Comparison of ENCODE assay signal across 17 mouse cellular contexts in genomic region chr9:53346402-53346801, GRCm38 (mm10). TPM values are rescaled to one million over a fixed set of nuclear protein-coding genes. Genes with fewer than 3 reads are reported as not detected.
DNase-seq lines count a peak whose midpoint lies in the region; ATAC-seq and TF ChIP-seq lines count a peak whose summit lies in the region.
"Had no signal": no experiment of that assay in that cellular context is flagged by ENCODE, and none has a peak within 500 bp of the region (broad histone marks: within the 10 kb centered on the region; RNA-seq: fewer than 3 reads in every experiment).

No protein-coding gene starts in this region.

- H3K27ac ChIP-seq in kidney, adult 2 months (ENCODE audit: insufficient read depth, low read depth, low read length): peak overlapping the region; percentile 31; the same call in 1 of the 2 replicates
- no peak overlapping the region for H3K27ac ChIP-seq in kidney, embryonic 15.5 days
- peak overlapping the region; percentile 85 for H3K27ac ChIP-seq in liver, adult 2 months (replicated peaks; ENCODE audit: insufficient read depth, low read depth, low read length)
- H3K27ac ChIP-seq in liver, postnatal 0 days (ENCODE audit: low read depth): no peak overlapping the region
- H3K27ac ChIP-seq: embryonic facial prominence, embryonic 10.5 days; forebrain, embryonic 13.5 days; gastrocnemius, adult 2 months; hindbrain, embryonic 10.5 days; hindbrain, embryonic 14.5 days had no signal

- no peak overlapping the region for H3K4me2 ChIP-seq in kidney, embryonic 15.5 days
- no peak overlapping the region for H3K4me2 ChIP-seq in liver, postnatal 0 days (ENCODE audit: low read depth, low read length)
- H3K4me2 ChIP-seq: forebrain, embryonic 13.5 days; heart, embryonic 12.5 days; hindbrain, embryonic 14.5 days had no signal

- no peak for TF ChIP-seq POLR2A in kidney, adult 2 months (IDR thresholded peaks at IDR 0.05; ENCODE audit: low read depth, low read length)
- no peak for TF ChIP-seq POLR2A in liver, adult 2 months (IDR thresholded peaks at IDR 0.05; ENCODE audit: extremely low read depth, insufficient read depth, low read length)

- no peaks in the 10 kb centered on the region for H3K9me3 ChIP-seq in kidney, embryonic 15.5 days (replicated peaks)
- H3K9me3 ChIP-seq in liver, postnatal 0 days (ENCODE audit: low read length): 0 out of 2 replicates have a peak, but pooled peaks cover 3% of the 10 kb centered on the region
- H3K9me3 ChIP-seq: embryonic facial prominence, embryonic 10.5 days had no signal

- no peak overlapping the region for H3K9ac ChIP-seq in kidney, embryonic 15.5 days
- peak overlapping the region; percentile 12; the same call in 1 of the 2 replicates for H3K9ac ChIP-seq in liver, adult 2 months (ENCODE audit: low read depth, low read length)
- H3K9ac ChIP-seq in liver, postnatal 0 days (replicated peaks): no peak overlapping the region
- H3K9ac ChIP-seq: forebrain, embryonic 13.5 days; heart, embryonic 12.5 days; hindbrain, embryonic 14.5 days had no signal

- no peak for TF ChIP-seq EP300 in liver, postnatal 0 days (IDR thresholded peaks at IDR 0.05; ENCODE audit: low read depth)

- TF ChIP-seq CTCF in kidney, adult 2 months (conservative IDR thresholded peaks at IDR 0.05; ENCODE audit: insufficient read depth, insufficient read length, low read depth, low read length): no peak
- TF ChIP-seq CTCF in liver, adult 2 months (IDR thresholded peaks at IDR 0.05; ENCODE audit: low read depth, low read length): no peak
- TF ChIP-seq CTCF in liver, postnatal 0 days (IDR thresholded peaks at IDR 0.05; ENCODE audit: low read depth): no peak

- peaks cover 9% of the 10 kb centered on the region; the same call in 1 of the 2 replicates for H3K4me1 ChIP-seq in kidney, adult 2 months (ENCODE audit: control insufficient read depth, insufficient read depth, low read length)
- H3K4me1 ChIP-seq in kidney, embryonic 15.5 days: 0 out of 2 replicates have a peak, but pooled peaks cover 4% of the 10 kb centered on the region
- peaks cover 43% of the 10 kb centered on the region for H3K4me1 ChIP-seq in liver, adult 2 months (ENCODE audit: control insufficient read depth, insufficient read depth, low read length)
- H3K4me1 ChIP-seq in liver, postnatal 0 days (ENCODE audit: insufficient read depth): no peaks in the 10 kb centered on the region
- H3K4me1 ChIP-seq: embryonic facial prominence, embryonic 10.5 days; forebrain, embryonic 13.5 days; heart, embryonic 12.5 days; hindbrain, embryonic 10.5 days had no signal

- DNase-seq in cerebellum, adult 9-10 months: peak; percentile 50
- DNase-seq in cerebellum, adult 9-11 months: no peak
- DNase-seq in kidney, adult 2 months: peak; percentile 68
- peak; percentile 82 for DNase-seq in liver, adult 2 months (ENCODE audit: extremely low read depth, low read depth, low spot score)
- no peak for DNase-seq in liver, postnatal 0 days
- DNase-seq in lung, adult 18-20 months: no peak
- DNase-seq: adrenal gland, postnatal 10 days; cerebellum, adult 11-12 months; gastrocnemius, adult 2 months; gastrocnemius, postnatal 25 days had no signal

- no peak overlapping the region for H3K4me3 ChIP-seq in kidney, adult 2 months (ENCODE audit: insufficient read depth, low read depth, low read length)
- H3K4me3 ChIP-seq in kidney, embryonic 15.5 days (replicated peaks): no peak overlapping the region
- no peak overlapping the region for H3K4me3 ChIP-seq in liver, adult 2 months (ENCODE audit: insufficient read depth, low read depth, low read length)
- no peak overlapping the region for H3K4me3 ChIP-seq in liver, postnatal 0 days (ENCODE audit: low read depth, low read length)
- H3K4me3 ChIP-seq: embryonic facial prominence, embryonic 10.5 days; forebrain, embryonic 13.5 days; gastrocnemius, adult 2 months; heart, embryonic 12.5 days; hindbrain, embryonic 10.5 days had no signal

- H3K79me2 ChIP-seq in liver, adult 2 months (ENCODE audit: control insufficient read depth, insufficient read depth, low read length): peaks cover 27% of the 10 kb centered on the region

- H3K36me3 ChIP-seq in kidney, adult 2 months (ENCODE audit: control insufficient read depth, insufficient read depth, low read length): no peaks in the 10 kb centered on the region
- no peaks in the 10 kb centered on the region for H3K36me3 ChIP-seq in kidney, embryonic 15.5 days
- H3K36me3 ChIP-seq in liver, adult 2 months (ENCODE audit: control insufficient read depth, insufficient read depth, low read length): peaks cover 8% of the 10 kb centered on the region
- no peaks in the 10 kb centered on the region for H3K36me3 ChIP-seq in liver, postnatal 0 days (replicated peaks; ENCODE audit: insufficient read depth, low read length)
- H3K36me3 ChIP-seq: embryonic facial prominence, embryonic 10.5 days; heart, embryonic 12.5 days; hindbrain, embryonic 10.5 days had no signal

- no peak for ATAC-seq in kidney, embryonic 15.5 days (replicated peaks; ENCODE audit: low FRiP score)
- no peak for ATAC-seq in liver, postnatal 0 days
- ATAC-seq: forebrain, embryonic 13.5 days had no signal

- 40% methylated on average over 6 of the region's 6 CpGs for WGBS in kidney, adult 2 months
- 45% methylated on average over 6 of the region's 6 CpGs for WGBS in kidney, embryonic 15.5 days
- 20% methylated on average over 6 of the region's 6 CpGs for WGBS in liver, adult 2 months
- WGBS in liver, postnatal 0 days (ENCODE audit: insufficient replicate concordance): 68% methylated on average over 6 of the region's 6 CpGs

- peaks cover 2% of the 10 kb centered on the region; the same call in 1 of the 2 replicates for H3K27me3 ChIP-seq in kidney, adult 2 months (replicated peaks; ENCODE audit: control insufficient read depth, insufficient read depth, low read length)
- peaks cover 7% of the 10 kb centered on the region; the same call in 1 of the 2 replicates for H3K27me3 ChIP-seq in kidney, embryonic 15.5 days
- no peaks in the 10 kb centered on the region for H3K27me3 ChIP-seq in liver, adult 2 months (ENCODE audit: control insufficient read depth, insufficient read depth, low read length)
- no peaks in the 10 kb centered on the region for H3K27me3 ChIP-seq in liver, postnatal 0 days (ENCODE audit: insufficient read depth, low read length)
- H3K27me3 ChIP-seq: heart, embryonic 12.5 days had no signal

RNA-seq across cellular contexts. Expression of gene Kdelc2, which starts 37.4 kb away (rescaled TPM):
- 3.5 and 4.3 TPM in 2 replicates for polyA plus RNA-seq in kidney, adult 2 months (2012; rRNA removed)
- 32.7 and 33.5 TPM in 2 replicates for polyA plus RNA-seq in kidney, embryonic 15.5 days (2015; fragmentation: Nextera tagmentation; extraction: Ambion mirVana)
- total RNA-seq in liver, adult 2 months (2014; rRNA removed): 5.6 and 6.2 TPM in 2 replicates
- 2.0 and 2.4 TPM in 2 replicates for polyA plus RNA-seq in liver, adult 2 months (2012; rRNA removed)
- polyA plus RNA-seq in liver, postnatal 0 days (2015; fragmentation: Nextera tagmentation; extraction: Ambion mirVana): 2.6 and 2.7 TPM in 2 replicates

RNA-seq across cellular contexts. Expression of gene Exph5, which starts 44.9 kb away (rescaled TPM):
- polyA plus RNA-seq in kidney, adult 2 months (2012; rRNA removed): 1.8 and 2.1 TPM in 2 replicates
- polyA plus RNA-seq in kidney, embryonic 15.5 days (2015; fragmentation: Nextera tagmentation; extraction: Ambion mirVana): 1.9 and 2.2 TPM in 2 replicates
- 11.9 and 12.6 TPM in 2 replicates for total RNA-seq in liver, adult 2 months (2014; rRNA removed)
- polyA plus RNA-seq in liver, adult 2 months (2012; rRNA removed): 1.9 and 2.7 TPM in 2 replicates
- 0.18 and 0.36 TPM in 2 replicates for polyA plus RNA-seq in liver, postnatal 0 days (2015; fragmentation: Nextera tagmentation; extraction: Ambion mirVana)
- total RNA-seq: granulocyte monocyte progenitor cell, adult 5-6 weeks had no signal
- polyA plus RNA-seq: forebrain, embryonic 13.5 days had no signal

RNA-seq across cellular contexts. Expression of gene 4930550C14Rik, which starts 55.7 kb away (rescaled TPM):
- 1.0 and 1.8 TPM in 2 replicates for polyA plus RNA-seq in kidney, adult 2 months (2012; rRNA removed)
- 1.6 and 1.9 TPM in 2 replicates for polyA plus RNA-seq in kidney, embryonic 15.5 days (2015; fragmentation: Nextera tagmentation; extraction: Ambion mirVana)
- 0.28 and 0.34 TPM in 2 replicates for total RNA-seq in liver, adult 2 months (2014; rRNA removed)
- polyA plus RNA-seq in liver, adult 2 months (2012; rRNA removed): not detected in 2 replicates
- 0.78 and 0.89 TPM in 2 replicates for polyA plus RNA-seq in liver, postnatal 0 days (2015; fragmentation: Nextera tagmentation; extraction: Ambion mirVana)
- total RNA-seq: gastrocnemius, postnatal 25 days; granulocyte monocyte progenitor cell, adult 5-6 weeks had no signal
- polyA plus RNA-seq: hindbrain, embryonic 14.5 days had no signal

Comparison
In these comparisons a context has a peak if more than half of its experiments do, and no peak if none do; other contexts are left out.
1. DNase-seq: peak in cerebellum, adult 9-10 months (single experiment), kidney, adult 2 months (single experiment) and liver, adult 2 months (single experiment); none in cerebellum, adult 9-11 months (single experiment), liver, postnatal 0 days (single experiment) and lung, adult 18-20 months (0 of 2).
2. H3K27ac ChIP-seq: peak in kidney, adult 2 months (single experiment) and liver, adult 2 months (single experiment); none in kidney, embryonic 15.5 days (single experiment) and liver, postnatal 0 days (single experiment).